10 mouse cellular contexts compared by ENCODE assay signal in the genomic region with DNA sequence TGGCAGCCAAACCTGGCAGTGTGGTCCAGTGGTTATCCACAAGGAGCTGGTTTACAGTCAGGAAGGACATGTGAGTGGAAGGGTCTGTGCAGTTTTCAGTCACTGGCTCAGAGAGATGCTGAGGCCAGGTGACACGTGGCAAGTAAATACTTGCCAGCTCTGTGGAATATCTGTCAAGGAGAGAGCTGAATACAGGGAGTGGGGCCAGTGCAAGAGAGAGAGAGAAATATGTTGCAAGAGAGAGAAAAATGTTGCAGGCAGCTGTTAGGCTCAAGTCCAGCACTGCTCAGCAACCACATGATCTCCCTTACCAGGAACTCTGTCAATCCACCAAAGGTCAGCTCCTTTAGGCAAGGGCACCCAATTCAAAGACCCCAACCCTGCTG.
A peak's percentile ranks its signal among the peaks of the same experiment; 100 is the strongest.
DNase-seq lines count a peak whose midpoint lies in the region; ATAC-seq lines count a peak whose summit lies in the region.
"Had no signal": no experiment of that assay in that cellular context is flagged by ENCODE, and none has a peak within 500 bp of the region (broad histone marks: within the 10 kb centered on the region; RNA-seq: fewer than 3 reads in every experiment).

No protein-coding gene starts in this region.

- peak; percentile 75 for ATAC-seq in liver, embryonic 13.5 days (ENCODE audit: low read depth)
- ATAC-seq in stomach, embryonic 16.5 days (ENCODE audit: insufficient read depth, low FRiP score) = 0 out of 2 replicates have a peak, but pooled peaks have one; percentile 29
- ATAC-seq in forebrain, embryonic 12.5 days (ENCODE audit: low FRiP score) = no peak

- 13% methylated on average over 1 of the region's 1 CpGs for WGBS in liver, embryonic 13.5 days (ENCODE audit: insufficient replicate concordance)
- WGBS in stomach, embryonic 16.5 days = 17% methylated on average over 1 of the region's 1 CpGs
- WGBS in forebrain, embryonic 12.5 days = 42% methylated on average over 1 of the region's 1 CpGs

- H3K4me3 ChIP-seq in liver, embryonic 13.5 days (replicated peaks) = peak overlapping the region; percentile 11; the same call in 1 of the 2 replicates
- no peak overlapping the region for H3K4me3 ChIP-seq in stomach, embryonic 16.5 days (replicated peaks; ENCODE audit: low read length)
- no peak overlapping the region for H3K4me3 ChIP-seq in forebrain, embryonic 12.5 days (replicated peaks)

- peak overlapping the region; percentile 51 for H3K4me2 ChIP-seq in liver, embryonic 13.5 days
- no peak overlapping the region for H3K4me2 ChIP-seq in stomach, embryonic 16.5 days (ENCODE audit: low read depth, low read length)
- no peak overlapping the region for H3K4me2 ChIP-seq in forebrain, embryonic 12.5 days
- H3K4me2 ChIP-seq: hindbrain, embryonic 14.5 days had no signal

- peak overlapping the region; percentile 82 for H3K27ac ChIP-seq in liver, embryonic 13.5 days
- H3K27ac ChIP-seq in stomach, embryonic 16.5 days (ENCODE audit: low read length) = no peak overlapping the region
- no peak overlapping the region for H3K27ac ChIP-seq in forebrain, embryonic 12.5 days
- H3K27ac ChIP-seq: hindbrain, embryonic 14.5 days had no signal

- peaks cover 27% of the 10 kb centered on the region for H3K4me1 ChIP-seq in liver, embryonic 13.5 days (replicated peaks)
- H3K4me1 ChIP-seq in stomach, embryonic 16.5 days (ENCODE audit: control insufficient read depth, insufficient read depth, low read length) = 0 out of 2 replicates have a peak, but pooled peaks cover 3% of the 10 kb centered on the region
- H3K4me1 ChIP-seq in forebrain, embryonic 12.5 days = no peaks in the 10 kb centered on the region

- DNase-seq in lung, adult 18-20 months = peak; percentile 21 to 25
- no peak for DNase-seq in lung, postnatal 14 days
- peak; percentile 13 for DNase-seq in c-Kit-positive CD71-positive TER-119-positive erythroid progenitor cells, embryonic 14.5 days (ENCODE audit: low spot score)
- DNase-seq in liver, embryonic 13.5 days = no peak
- no peak for DNase-seq in thymus, postnatal 0 days (ENCODE audit: low spot score)
- DNase-seq: cerebellum, postnatal 10 days; right cerebral cortex, adult 18-20 months had no signal

- H3K36me3 ChIP-seq in liver, embryonic 13.5 days = no peaks in the 10 kb centered on the region
- H3K36me3 ChIP-seq in stomach, embryonic 16.5 days (ENCODE audit: control insufficient read depth, insufficient read depth, low read length) = no peaks in the 10 kb centered on the region
- no peaks in the 10 kb centered on the region for H3K36me3 ChIP-seq in forebrain, embryonic 12.5 days (replicated peaks)

- H3K27me3 ChIP-seq in liver, embryonic 13.5 days = no peaks in the 10 kb centered on the region; the same call in 1 of the 2 replicates
- H3K27me3 ChIP-seq in stomach, embryonic 16.5 days (ENCODE audit: control insufficient read depth, insufficient read depth, low read length) = no peaks in the 10 kb centered on the region
- peaks cover 30% of the 10 kb centered on the region; the same call in 1 of the 2 replicates for H3K27me3 ChIP-seq in forebrain, embryonic 12.5 days

- no peaks in the 10 kb centered on the region for H3K9me3 ChIP-seq in liver, embryonic 13.5 days (replicated peaks)
- H3K9me3 ChIP-seq in stomach, embryonic 16.5 days (replicated peaks; ENCODE audit: control insufficient read depth, low read length) = no peaks in the 10 kb centered on the region
- H3K9me3 ChIP-seq in forebrain, embryonic 12.5 days = no peaks in the 10 kb centered on the region

- peak overlapping the region; percentile 49 for H3K9ac ChIP-seq in liver, embryonic 13.5 days
- H3K9ac ChIP-seq in stomach, embryonic 16.5 days (ENCODE audit: low read length) = no peak overlapping the region
- H3K9ac ChIP-seq in forebrain, embryonic 12.5 days = no peak overlapping the region
- H3K9ac ChIP-seq: hindbrain, embryonic 14.5 days had no signal

Comparison
In these comparisons a context has a peak if more than half of its experiments do, and no peak if none do; other contexts are left out.
1. DNase-seq: peak in lung, adult 18-20 months (2 of 2) and c-Kit-positive CD71-positive TER-119-positive erythroid progenitor cells, embryonic 14.5 days (single experiment); none in lung, postnatal 14 days (single experiment), liver, embryonic 13.5 days (single experiment) and thymus, postnatal 0 days (single experiment).